In the genomic region with DNA sequence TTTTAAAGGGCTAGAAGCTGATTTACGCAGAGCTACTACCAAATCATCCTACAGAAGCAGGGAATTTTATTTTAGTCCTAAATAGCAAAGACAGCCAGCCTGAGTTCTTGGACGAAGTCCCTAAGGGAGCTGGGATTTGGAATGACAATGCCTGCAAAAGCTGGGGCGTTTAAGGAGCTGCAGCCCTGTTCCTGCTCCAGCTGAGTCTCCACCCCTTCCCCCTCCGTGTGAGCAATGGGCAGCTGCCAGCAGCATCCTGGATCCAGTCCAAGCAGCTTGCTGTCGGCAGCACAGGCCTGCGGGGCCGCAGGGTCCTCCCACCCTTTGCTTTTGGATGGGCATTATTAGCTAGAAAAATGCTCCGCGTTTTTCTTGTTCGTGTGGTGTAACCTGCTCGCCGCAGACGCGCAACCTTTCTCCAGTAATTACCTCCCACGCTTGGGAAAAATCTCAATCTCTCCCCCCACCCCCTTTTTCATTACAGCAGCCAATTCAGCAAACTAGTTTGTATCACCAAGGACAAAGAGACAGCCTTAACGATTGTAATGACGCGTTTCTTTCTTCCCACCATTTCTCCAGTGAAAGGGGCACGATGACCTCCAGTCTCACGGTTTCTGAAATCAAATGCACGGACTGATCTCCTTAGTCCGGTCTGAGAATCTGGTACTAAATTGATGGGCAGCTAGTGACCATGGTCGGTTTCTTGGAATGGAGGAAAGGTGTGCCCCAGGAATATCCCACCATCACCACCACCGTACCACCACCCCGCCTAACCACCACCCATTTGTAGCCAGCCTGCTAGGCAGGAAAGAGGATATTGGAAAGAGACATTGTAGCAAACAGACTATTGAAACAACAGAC, we compare ENCODE assay signal across 9 mouse cellular contexts.
DNase-seq lines count a peak whose midpoint lies in the region; ATAC-seq and TF ChIP-seq lines count a peak whose summit lies in the region.
"Had no signal": no experiment of that assay in that cellular context is flagged by ENCODE, and none has a peak within 500 bp of the region (broad histone marks: within the 10 kb centered on the region; RNA-seq: fewer than 3 reads in every experiment).

No protein-coding gene starts in this region.

- TF ChIP-seq CTCF in bone marrow, adult 2 months (IDR thresholded peaks at IDR 0.05; ENCODE audit: control insufficient read depth, insufficient read depth, low read length) = no peak
- TF ChIP-seq CTCF in embryonic fibroblast, embryonic 13.5 days (IDR thresholded peaks at IDR 0.05; ENCODE audit: borderline replicate concordance, insufficient read depth, low read length) = no peak

- no peaks in the 10 kb centered on the region for H3K36me3 ChIP-seq in heart, embryonic 11.5 days (ENCODE audit: control insufficient read depth, insufficient read depth, low read length)
- no peaks in the 10 kb centered on the region for H3K36me3 ChIP-seq in kidney, embryonic 14.5 days (ENCODE audit: control insufficient read depth, insufficient read depth, low read length)
- H3K36me3 ChIP-seq in limb, embryonic 13.5 days = no peaks in the 10 kb centered on the region
- no peaks in the 10 kb centered on the region for H3K36me3 ChIP-seq in midbrain, embryonic 13.5 days
- H3K36me3 ChIP-seq: G1E had no signal

- ATAC-seq in heart, embryonic 11.5 days (replicated peaks; ENCODE audit: insufficient number of reproducible peaks, low FRiP score, low TSS enrichment) = peak; percentile 81
- peak; percentile 81; the same call in 1 of the 2 replicates for ATAC-seq in kidney, embryonic 14.5 days (ENCODE audit: low FRiP score, low TSS enrichment)
- ATAC-seq in limb, embryonic 13.5 days (ENCODE audit: low FRiP score, low read depth) = peak; percentile 90
- ATAC-seq in midbrain, embryonic 13.5 days = peak; percentile 95

- WGBS in bone marrow, adult 2 months = 24% methylated on average over 25 of the region's 25 CpGs
- 17% methylated on average over 25 of the region's 25 CpGs for WGBS in heart, embryonic 11.5 days (ENCODE audit: insufficient replicate concordance)
- WGBS in kidney, embryonic 14.5 days = 20% methylated on average over 25 of the region's 25 CpGs
- 19% methylated on average over 25 of the region's 25 CpGs for WGBS in limb, embryonic 13.5 days
- 21% methylated on average over 25 of the region's 25 CpGs for WGBS in midbrain, embryonic 13.5 days

- H3K4me1 ChIP-seq in bone marrow, adult 2 months (ENCODE audit: control insufficient read depth, insufficient read depth, low read length) = no peaks in the 10 kb centered on the region
- peaks cover 3% of the 10 kb centered on the region; the same call in 1 of the 2 replicates for H3K4me1 ChIP-seq in embryonic fibroblast, embryonic 13.5 days (ENCODE audit: control insufficient read depth, insufficient read depth, low read length)
- no peaks in the 10 kb centered on the region for H3K4me1 ChIP-seq in heart, embryonic 11.5 days (ENCODE audit: control insufficient read depth, insufficient read depth, low read length)
- H3K4me1 ChIP-seq in kidney, embryonic 14.5 days (ENCODE audit: control insufficient read depth, insufficient read depth, low read length) = no peaks in the 10 kb centered on the region
- no peaks in the 10 kb centered on the region for H3K4me1 ChIP-seq in limb, embryonic 13.5 days
- peaks cover 17% of the 10 kb centered on the region for H3K4me1 ChIP-seq in midbrain, embryonic 13.5 days (replicated peaks)

- no peak overlapping the region for H3K27ac ChIP-seq in bone marrow, adult 2 months (ENCODE audit: control insufficient read depth, insufficient read depth, low read depth, low read length, poor library complexity)
- peak overlapping the region; percentile 93 for H3K27ac ChIP-seq in embryonic fibroblast, embryonic 13.5 days (ENCODE audit: insufficient read depth, low read length)
- peak overlapping the region; percentile 77 for H3K27ac ChIP-seq in heart, embryonic 11.5 days (ENCODE audit: low read depth, low read length)
- peak overlapping the region; percentile 62 for H3K27ac ChIP-seq in kidney, embryonic 14.5 days (ENCODE audit: low read depth, low read length)
- peak overlapping the region; percentile 79 for H3K27ac ChIP-seq in limb, embryonic 13.5 days
- H3K27ac ChIP-seq in midbrain, embryonic 13.5 days = peak overlapping the region; percentile 95

- H3K27me3 ChIP-seq in heart, embryonic 11.5 days (ENCODE audit: control insufficient read depth, insufficient read depth, low read length) = 0 out of 2 replicates have a peak, but pooled peaks cover 2% of the 10 kb centered on the region
- no peaks in the 10 kb centered on the region for H3K27me3 ChIP-seq in kidney, embryonic 14.5 days (ENCODE audit: control insufficient read depth, insufficient read depth, low read length)
- no peaks in the 10 kb centered on the region for H3K27me3 ChIP-seq in limb, embryonic 13.5 days
- no peaks in the 10 kb centered on the region for H3K27me3 ChIP-seq in midbrain, embryonic 13.5 days

- no peaks in the 10 kb centered on the region for H3K9me3 ChIP-seq in heart, embryonic 11.5 days (replicated peaks; ENCODE audit: control insufficient read depth, low read length)
- no peaks in the 10 kb centered on the region for H3K9me3 ChIP-seq in kidney, embryonic 14.5 days (ENCODE audit: control insufficient read depth, low read length)
- H3K9me3 ChIP-seq in limb, embryonic 13.5 days = no peaks in the 10 kb centered on the region
- no peaks in the 10 kb centered on the region for H3K9me3 ChIP-seq in midbrain, embryonic 13.5 days
- H3K9me3 ChIP-seq: G1E had no signal

- H3K4me2 ChIP-seq in heart, embryonic 11.5 days = peak overlapping the region; percentile 60
- H3K4me2 ChIP-seq in kidney, embryonic 14.5 days (replicated peaks; ENCODE audit: low read depth, low read length) = peak overlapping the region; percentile 46
- H3K4me2 ChIP-seq in limb, embryonic 13.5 days (replicated peaks) = peak overlapping the region; percentile 57
- H3K4me2 ChIP-seq in midbrain, embryonic 13.5 days (replicated peaks) = peak overlapping the region; percentile 45

- H3K9ac ChIP-seq in heart, embryonic 11.5 days (ENCODE audit: low read depth, low read length) = peak overlapping the region; percentile 52
- H3K9ac ChIP-seq in kidney, embryonic 14.5 days (ENCODE audit: low read depth, low read length) = peak overlapping the region; percentile 42; the same call in 1 of the 2 replicates
- peak overlapping the region; percentile 31; the same call in 1 of the 2 replicates for H3K9ac ChIP-seq in limb, embryonic 13.5 days
- peak overlapping the region; percentile 51 for H3K9ac ChIP-seq in midbrain, embryonic 13.5 days (replicated peaks)

- DNase-seq in 3134 (ENCODE audit: extremely low read depth, insufficient read length, low spot score) = peak; percentile 18
- peak; percentile 29 to 32 for DNase-seq in spleen, postnatal 36 days (ENCODE audit: low spot score in 2 of 2)

- no peak for TF ChIP-seq POLR2A in bone marrow, adult 2 months (IDR thresholded peaks at IDR 0.05; ENCODE audit: borderline replicate concordance, control insufficient read depth, low read depth, low read length)
- TF ChIP-seq POLR2A in embryonic fibroblast, embryonic 13.5 days (IDR thresholded peaks at IDR 0.05; ENCODE audit: low read depth, low read length) = no peak

- H3K4me3 ChIP-seq in bone marrow, adult 2 months (replicated peaks; ENCODE audit: control insufficient read depth, low read depth, low read length) = peak overlapping the region; percentile 27
- H3K4me3 ChIP-seq in embryonic fibroblast, embryonic 13.5 days (ENCODE audit: insufficient read depth, low read length) = peak overlapping the region; percentile 42; the same call in 1 of the 2 replicates
- H3K4me3 ChIP-seq in heart, embryonic 11.5 days (ENCODE audit: low read depth, low read length) = peak overlapping the region; percentile 32
- peak overlapping the region; percentile 30 for H3K4me3 ChIP-seq in kidney, embryonic 14.5 days (ENCODE audit: low read length)
- H3K4me3 ChIP-seq in limb, embryonic 13.5 days = peak overlapping the region; percentile 36
- H3K4me3 ChIP-seq in midbrain, embryonic 13.5 days (replicated peaks) = peak overlapping the region; percentile 23
